Mouse (Mus musculus) embryo, embryonic 11.5 days (tissue): ENCODE data around the gene Ggcx.

Experiments
- DNase-seq: peaks from one replicate; pipeline ENCODE4 v3.0.0-alpha.2; 2012; ENCODE audit warnings: low read depth, low spot score

Ggcx gene

DNA sequence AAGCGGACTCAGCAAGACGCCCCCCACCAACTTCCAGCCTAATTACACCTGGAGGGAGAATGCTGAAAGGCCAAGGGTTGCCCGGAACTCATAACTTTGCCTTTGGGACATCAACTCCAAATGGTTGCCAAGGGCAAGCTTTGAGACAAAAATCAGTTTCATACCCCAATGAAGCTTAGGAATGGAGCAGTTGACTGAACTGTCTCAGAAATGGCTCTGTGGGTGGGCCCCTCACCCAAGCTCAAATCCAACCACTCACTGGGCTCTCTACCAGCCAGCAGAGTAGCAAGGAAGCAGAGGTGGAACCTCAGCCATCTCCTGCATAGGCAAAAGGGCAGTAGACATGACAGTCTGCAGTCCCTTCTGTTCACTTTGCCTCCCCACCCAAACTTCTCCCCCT, 26.3 kb upstream of the Ggcx start:
- no peak for DNase-seq

DNA sequence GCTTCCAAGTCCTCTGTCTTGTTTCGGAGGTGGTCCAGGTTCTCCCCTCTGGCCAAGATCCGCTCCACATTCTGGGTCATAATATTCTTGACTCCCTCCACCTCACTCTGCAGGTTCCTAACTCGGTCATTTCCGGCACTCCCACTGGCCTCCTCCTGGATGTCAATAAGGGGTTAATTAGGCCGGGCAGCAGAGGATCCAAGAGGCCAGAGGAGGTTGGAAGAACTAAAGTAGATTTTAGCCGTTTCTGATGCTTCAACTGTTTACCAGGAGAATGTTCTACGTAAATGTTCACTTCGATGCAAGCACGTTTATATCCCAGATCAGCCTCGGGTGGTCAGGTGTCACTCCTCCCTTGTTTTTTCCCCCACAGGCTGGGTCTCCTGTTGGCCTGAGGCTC, 25.8 kb upstream of the Ggcx start:
- no peak for DNase-seq

GRCm38 (mm10) chr6:72388791-72389329, 25.2 kb upstream of the Ggcx start:
- DNase-seq, result no peak

DNA sequence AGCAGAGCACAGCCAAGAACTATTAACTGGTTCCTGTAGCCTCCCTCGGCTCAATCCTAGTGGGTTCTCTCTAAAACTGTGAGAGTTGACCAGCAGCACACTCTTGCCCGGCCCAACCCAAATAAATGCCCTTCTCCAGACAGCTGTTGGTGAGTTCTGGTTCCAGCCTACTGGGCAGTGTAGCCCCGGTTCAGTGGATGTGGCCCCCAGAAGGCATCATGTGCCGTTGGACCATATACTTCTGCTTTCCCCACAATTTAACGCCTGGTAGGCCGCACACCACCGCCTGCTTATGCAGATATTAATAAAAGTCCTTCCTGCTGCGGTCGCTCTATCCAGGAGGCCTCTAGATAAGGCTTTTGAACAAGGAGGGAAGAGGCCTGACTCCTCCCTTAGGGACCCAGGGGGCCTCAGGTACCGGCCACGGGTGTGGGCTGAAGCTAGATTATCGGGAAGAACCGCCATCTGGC, 24.6 kb upstream of the Ggcx start:
- no peak for DNase-seq

DNA sequence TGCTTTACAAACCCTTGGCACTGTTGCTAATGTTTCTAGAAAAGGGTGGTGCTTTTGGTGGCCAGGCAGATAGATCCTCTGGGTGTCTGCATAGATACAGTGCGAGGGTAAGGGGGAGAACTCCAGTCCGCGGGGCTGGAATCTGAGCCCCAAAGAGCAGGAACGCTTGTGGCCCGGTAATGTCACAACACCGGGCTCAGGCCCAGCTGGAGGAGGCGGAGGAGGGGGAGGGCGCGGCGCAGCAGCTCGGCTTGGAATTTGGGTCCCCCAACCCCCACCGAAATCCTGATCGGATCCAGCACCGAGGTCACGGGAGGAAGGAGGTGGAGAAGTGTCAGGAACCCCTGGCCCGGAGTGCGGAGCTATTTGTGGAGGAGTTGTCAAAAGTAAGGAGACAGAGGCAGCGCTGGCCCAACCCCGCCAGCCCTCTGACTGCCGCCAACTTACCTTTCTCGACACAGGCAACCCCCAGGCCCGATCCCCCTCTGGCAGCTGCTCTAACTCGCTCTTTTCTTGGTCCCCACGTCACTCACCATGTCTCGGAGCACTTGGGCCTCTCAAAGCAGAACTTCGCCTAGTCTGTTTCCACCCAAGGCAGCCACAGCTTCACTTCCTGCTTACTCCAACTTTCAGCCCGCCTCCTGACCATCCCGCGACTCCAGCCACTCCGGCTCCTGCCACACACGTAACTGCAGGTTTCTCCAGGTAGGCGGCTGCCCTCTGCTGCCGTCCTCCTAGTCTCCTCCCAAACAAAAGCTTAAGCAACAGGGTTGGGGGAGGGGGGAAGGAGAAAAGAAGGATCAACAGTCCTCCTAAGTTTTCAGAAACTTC, 24.0 kb upstream of the Ggcx start, which contains the start of gene Vamp8:
Gene Vamp8, minus strand, starts transcription at position 763 of the 831 bp plus-strand sequence.
- no peak for DNase-seq

- no peak for DNase-seq
Observed at GRCm38 (mm10) chr6:72390795-72391521, 23.1 kb upstream of the Ggcx start.

DNA sequence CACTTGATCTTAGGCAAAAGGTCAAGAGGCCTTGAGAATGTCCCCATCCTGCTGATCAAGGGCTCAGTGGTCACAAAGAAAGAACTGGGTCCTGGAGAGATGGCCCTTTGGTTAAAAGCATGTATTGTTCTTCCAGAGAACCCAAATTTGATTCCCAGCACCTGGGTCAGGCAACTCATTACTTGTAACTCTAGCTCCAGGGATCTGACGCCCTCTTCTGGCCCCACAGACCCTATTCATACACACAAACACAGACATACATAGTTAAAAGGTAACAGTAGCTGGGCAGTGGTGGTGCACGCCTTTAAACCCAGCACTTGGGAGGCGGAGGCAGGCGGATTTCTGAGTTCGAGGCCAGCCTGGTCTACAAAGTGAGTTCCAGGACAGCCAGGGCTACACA, 21.8 kb upstream of the Ggcx start:
- DNase-seq, result no peak

GRCm38 (mm10) chr6:72396837-72397251, 17.3 kb upstream of the Ggcx start:
- DNase-seq, result no peak

DNA sequence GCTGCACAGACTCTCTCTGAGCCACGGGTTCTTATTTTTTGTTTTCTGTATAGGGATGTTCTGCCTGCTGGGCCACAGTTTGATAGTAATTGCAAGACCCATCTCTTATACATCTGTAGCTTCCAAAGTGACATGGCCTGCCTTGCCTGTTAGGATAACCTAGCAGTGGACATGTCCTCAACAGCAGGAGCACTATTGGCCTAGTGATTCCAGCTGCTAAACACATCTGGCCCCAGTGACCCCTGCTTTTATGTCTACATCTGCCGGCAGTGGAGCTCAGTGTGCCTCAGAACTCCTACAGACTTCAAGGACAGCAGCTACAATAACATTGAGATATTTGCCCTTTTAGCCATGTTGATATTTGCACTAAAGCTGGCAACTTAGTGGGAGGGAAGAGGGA, 14.1 kb upstream of the Ggcx start:
- DNase-seq, result no peak

DNA sequence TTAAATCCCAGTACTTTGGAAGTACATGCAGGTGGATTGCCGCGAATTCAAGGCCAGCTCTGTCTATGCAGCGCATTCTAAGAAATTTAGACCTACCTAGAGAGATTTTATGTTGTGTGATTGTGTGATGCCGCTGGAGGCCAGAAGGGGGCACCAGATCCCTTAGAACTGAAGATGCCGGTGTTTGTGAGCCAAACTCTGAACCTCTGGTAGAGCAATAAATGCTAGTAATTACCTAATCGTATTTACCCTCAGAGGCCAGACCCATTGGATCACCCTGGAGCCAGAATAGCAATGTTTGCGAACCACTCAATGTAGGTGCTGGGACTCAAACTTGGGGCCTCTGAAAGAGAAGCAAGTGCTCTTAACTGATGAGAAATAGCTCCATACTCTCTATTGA, 12.2 kb upstream of the Ggcx start:
- DNase-seq, result no peak

- DNase-seq, result no peak
Observed at GRCm38 (mm10) chr6:72405356-72405755, 8.8 kb upstream of the Ggcx start.

GRCm38 (mm10) chr6:72407119-72407518, 7.0 kb upstream of the Ggcx start:
- DNase-seq, result peak; percentile 80

DNA sequence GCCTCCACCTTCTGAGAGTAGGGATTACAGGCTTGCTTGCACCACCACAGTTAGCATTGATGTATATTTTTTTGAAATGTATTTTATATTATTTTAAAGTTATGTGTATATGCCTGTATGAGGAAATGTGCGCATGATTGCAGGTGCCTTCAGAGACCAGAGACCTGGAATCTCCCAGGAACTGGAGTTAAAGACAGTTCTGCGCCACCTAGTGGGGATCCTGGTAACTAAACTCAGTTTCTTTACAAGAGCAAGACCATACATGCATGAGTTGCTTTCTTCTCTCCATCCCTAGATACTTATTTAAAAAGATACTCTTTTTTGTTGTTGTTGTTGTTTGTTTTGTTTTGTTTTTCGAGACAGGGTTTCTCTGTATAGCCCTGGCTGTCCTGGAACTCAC, 4.5 kb upstream of the Ggcx start:
- peak; percentile 69 for DNase-seq

- DNase-seq, result no peak
Observed at GRCm38 (mm10) chr6:72410003-72410402, 4.1 kb upstream of the Ggcx start.

DNA sequence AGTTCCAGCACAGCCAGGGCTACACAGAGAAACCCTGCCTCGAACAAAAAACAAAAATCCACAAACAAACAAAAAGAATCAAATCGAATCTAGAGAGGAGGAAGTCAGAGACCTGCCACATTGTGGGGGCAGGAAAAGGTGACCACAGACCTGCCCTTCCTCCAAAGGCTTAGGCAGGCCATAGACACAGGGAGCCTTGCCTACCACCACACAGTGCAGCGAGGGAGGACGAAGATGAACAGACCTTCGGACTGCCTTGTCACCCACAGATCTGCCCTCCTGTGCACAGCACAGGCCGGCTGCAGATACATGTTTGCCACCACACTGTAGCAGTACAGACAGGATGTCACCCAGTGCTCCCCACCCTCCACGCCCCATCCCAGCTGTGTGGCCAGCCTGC, 3.6 kb upstream of the Ggcx start:
- DNase-seq, result no peak

GRCm38 (mm10) chr6:72415181-72415580, 1.1 kb downstream of the Ggcx start:
- DNase-seq, result no peak

GRCm38 (mm10) chr6:72415964-72416772, 2.1 kb downstream of the Ggcx start:
- no peak for DNase-seq

DNA sequence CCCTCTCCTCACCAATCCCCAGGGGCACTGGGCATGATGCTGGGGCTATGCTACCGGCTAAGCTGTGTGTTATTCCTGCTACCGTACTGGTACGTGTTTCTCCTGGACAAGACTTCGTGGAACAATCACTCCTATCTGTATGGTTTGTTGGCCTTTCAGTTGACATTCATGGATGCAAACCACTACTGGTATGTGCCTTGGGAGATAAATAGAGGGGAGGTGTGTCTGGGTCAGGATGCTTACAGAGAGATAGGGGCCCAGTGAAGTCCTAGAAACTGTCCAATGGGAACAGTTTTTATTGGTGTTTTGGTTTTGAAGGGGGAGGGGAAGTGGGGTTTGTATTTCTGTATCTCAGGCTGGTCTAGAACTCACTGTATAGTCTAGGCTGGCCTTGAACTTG, 4.2 kb downstream of the Ggcx start:
- no peak for DNase-seq

GRCm38 (mm10) chr6:72419806-72420205, 5.7 kb downstream of the Ggcx start:
- no peak for DNase-seq

DNA sequence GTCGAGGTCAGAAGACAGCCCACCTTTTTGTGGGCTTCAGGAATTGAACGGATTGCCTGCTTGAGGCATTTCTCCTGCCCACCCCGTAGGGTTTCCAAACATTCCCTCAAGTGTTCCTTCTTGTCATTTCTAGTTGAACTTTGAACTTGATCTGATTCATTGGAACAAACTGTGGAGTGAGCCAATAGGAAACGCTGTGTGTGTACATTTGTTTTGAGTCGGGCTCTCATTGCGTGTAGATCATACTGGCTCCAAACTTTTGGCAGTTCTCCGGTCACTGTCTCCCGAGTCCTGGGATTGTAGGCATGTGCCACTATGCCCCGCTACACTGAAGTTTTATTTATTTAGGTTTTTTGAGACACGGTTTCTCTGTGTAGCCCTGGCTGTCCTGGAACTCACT, 6.8 kb downstream of the Ggcx start:
- no peak for DNase-seq

- no peak for DNase-seq
Observed at GRCm38 (mm10) chr6:72425646-72426045, 11.5 kb downstream of the Ggcx start.

- DNase-seq, result peak; percentile 76
Observed at GRCm38 (mm10) chr6:72428036-72428435, 13.9 kb downstream of the Ggcx start.
